Mouse (Mus musculus): Measurements from ENCODE around the gene Nav2.

DNA sequence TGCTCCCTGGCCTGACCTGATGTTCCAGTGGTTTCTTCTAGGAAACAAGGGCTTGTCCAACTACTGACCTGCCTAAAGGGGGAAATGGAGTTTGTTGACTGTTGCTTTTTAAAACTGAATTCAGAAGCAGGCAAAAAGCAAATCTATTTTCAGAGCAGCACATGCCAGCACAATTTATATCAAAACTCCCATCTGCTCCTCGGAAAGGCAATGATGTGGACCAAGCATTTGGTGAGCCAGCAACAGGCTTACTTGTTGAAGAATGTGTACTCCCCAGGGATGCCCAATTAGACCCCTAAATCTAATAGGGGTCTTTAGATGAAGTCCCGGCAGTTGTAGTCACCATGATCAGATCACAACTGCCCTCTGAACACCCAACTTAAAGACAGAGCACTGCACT is 125.7 kb downstream of the Nav2 start:
- no peak for TF ChIP-seq CTCF (IDR thresholded peaks at IDR 0.05; ENCODE audit: borderline replicate concordance, control insufficient read depth, extremely low read depth, insufficient read depth, low read length, poor library complexity)
- TF ChIP-seq POLR2A (IDR thresholded peaks at IDR 0.05; ENCODE audit: control insufficient read depth, extremely low read depth, insufficient read depth, low read length, poor library complexity): no peak
